Mouse (Mus musculus) embryo, embryonic 10 days (tissue): ENCODE measurements around the gene Hjurp.

Experiments
- DNase-seq: peaks from one replicate; pipeline ENCODE4 v3.0.0-alpha.2; 2015; ENCODE audit warnings: low spot score

Hjurp gene

DNA sequence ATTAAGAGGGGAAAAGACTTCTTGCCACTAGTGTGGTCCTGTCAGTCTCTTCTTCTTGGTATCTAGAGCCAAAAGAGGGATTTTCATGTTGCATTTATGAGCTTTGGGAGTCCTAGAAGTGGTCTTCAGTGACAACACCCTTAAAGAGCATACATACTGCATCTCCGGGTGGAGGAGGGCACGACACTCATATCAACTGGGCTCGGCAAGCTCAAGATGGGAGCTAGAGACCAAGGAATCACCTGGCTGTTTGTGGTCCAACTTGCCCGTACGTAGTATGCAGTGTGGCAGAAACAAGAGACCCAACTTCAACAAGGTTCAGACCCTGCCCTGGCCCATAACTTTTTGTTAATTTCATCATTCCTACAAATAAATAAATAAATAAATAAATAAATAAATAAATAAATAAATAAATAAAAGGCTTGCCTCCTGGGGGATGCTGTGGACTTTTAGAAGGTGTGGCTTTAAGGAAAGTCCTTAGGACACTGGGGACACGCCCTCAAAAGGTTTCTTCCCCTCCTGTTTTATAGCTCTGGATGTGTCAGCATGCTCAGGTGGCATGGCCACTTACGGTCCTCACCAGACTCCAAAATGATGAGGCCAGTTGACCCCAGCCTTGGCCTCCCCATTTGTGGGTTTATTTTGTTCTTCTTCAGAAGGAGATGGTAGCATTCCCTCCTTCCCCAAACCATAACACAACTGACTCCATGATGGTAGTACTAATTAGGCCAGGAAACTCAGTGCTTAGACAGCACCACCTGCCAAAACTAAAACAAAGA lies 20.2 kb upstream of the Hjurp start:
- DNase-seq: peak; percentile 3

DNA sequence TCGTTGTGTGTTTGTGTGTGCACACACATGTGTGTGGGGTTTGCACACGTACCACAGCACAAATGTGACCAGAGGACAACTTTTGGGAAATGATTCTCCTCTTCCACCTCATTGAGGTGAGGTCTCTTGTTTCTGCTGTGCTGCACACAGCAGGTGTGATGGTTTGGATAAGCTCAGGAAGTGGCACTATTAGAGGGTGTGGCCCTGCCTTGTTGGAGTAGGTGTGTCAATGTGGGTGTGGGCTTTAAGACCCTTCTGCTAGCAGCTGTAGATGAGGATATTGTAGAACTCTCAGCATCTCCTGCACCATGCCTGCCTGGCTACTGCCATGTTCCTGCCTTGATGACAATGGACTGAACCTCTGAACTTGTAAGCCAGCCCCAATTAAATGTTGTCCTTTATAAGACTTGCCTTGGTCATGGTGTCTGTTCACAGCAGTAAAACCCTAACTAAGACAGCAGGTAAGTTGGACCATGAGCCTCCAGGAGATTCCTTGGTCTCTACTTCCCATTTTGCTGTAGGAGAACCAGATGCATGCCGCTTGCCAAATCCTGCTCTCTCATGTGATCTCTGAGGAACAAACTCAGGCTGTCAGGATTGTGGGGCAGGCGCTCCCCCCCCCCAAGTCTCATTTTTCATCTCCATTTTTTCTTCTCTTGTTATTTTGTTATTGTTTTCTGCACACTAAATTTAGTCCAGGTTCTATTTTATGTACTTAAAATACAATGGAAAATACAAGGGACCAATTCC lies 18.9 kb upstream of the Hjurp start:
- DNase-seq: peak; percentile 25

DNA sequence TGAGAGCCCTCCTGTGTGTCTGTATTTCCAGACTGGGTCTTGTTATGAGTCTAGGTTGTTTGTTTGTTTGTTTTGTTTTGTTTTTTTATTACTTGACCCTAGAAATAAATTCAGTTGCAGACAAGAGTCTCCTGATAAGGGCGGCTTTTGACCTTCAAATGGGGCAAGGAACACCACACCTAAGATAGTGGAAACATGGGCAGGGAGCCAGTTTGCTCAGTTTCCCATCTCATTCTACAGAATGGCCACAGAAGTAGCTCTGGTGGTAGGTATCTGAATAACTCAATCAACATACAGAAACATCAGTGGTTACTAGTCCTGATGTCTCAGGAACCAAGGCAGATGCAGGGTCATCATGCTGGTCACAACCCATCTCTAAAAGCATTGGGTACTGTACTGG lies 17.2 kb upstream of the Hjurp start:
- peak; percentile 3 for DNase-seq

DNA sequence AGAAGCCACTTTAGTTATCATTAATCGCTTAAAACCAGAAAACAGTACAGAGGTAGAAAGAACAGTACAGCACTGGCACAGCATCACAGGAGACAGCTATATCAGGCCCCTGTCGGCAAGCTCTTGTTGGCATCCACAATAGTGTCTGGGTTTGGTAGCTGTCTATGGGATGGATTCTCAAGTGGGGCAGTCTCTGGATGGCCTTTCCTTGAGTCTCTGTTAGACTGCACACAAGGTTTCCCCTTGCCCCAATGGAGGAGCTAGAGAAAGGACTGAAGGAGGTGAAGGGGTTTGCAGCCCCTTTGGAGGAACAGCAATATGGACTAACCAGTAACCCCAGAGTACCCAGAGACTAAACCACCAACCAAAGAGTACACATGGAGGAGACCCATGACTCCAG lies 14.6 kb upstream of the Hjurp start:
- DNase-seq: no peak

GRCm38 (mm10) chr1:88291409-88292005 lies 14.1 kb upstream of the Hjurp start:
- peak; percentile 3 for DNase-seq

DNA sequence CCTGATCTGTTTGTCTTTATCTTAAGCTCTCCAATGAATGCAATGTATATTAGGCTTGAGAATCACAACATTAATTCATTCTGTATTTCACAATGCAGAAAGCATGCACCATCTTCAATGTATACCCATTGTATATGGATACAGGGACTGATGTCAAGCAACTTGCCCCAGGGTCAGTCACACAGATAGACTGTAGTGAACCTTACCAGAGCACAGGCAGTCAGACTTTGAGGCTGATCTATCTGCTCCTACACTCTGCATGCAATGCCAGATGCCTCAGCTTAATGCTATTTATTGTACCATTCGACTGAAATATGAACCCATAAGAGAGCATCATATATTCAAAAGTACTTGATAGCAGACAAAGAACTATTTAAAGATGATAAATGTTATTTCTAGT lies 13.1 kb upstream of the Hjurp start:
- DNase-seq: no peak

- peak; percentile 76 for DNase-seq
Measured at GRCm38 (mm10) chr1:88289917-88290316, 12.5 kb upstream of the Hjurp start.

DNA sequence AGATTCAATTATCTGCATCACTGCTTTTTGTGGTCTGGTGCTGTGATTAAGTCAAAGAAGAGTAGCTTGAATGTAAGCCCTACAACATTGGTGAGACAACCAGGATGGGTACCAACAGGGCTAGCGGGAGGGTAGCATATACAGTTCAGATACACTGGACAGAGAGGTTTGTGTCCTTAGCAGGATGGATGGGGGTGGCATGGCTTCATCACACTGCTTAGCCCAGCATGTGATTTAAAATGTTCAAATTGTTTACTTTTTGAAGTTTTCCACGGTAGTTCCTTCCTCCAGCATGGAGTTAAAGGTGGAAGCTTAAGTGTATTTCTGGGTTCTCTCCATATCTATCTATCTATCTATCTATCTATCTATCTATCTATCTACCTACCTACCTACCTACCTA lies 11.7 kb upstream of the Hjurp start:
- DNase-seq: no peak

- DNase-seq: no peak
Measured at GRCm38 (mm10) chr1:88288789-88289127, 11.3 kb upstream of the Hjurp start.

GRCm38 (mm10) chr1:88288056-88288788 lies 10.8 kb upstream of the Hjurp start:
- no peak for DNase-seq

GRCm38 (mm10) chr1:88287697-88287980 lies 10.2 kb upstream of the Hjurp start:
- DNase-seq: peak; percentile 78

- DNase-seq: no peak
Measured at GRCm38 (mm10) chr1:88286887-88287696, 9.7 kb upstream of the Hjurp start.

- no peak for DNase-seq
Measured at GRCm38 (mm10) chr1:88286136-88286845, 8.9 kb upstream of the Hjurp start.

DNA sequence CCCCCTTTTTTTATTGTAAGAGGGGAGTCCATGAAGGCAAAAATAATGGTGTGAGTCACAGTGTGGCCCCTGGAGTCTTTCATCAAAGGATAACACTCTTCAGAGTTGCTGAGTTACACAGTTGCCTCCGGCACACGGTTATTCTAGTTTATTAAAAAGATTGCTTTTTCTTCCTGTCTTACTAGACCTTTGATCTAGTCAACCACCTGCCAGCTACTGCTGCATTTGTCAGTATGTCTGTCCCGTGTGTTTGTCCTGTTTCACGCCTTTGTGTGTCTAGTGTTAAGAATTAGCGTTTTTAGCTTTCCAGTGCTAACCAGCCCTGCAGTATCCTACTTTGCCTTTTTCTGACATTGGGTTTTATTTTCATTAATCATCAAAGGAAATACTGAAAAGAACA lies 8.2 kb upstream of the Hjurp start:
- DNase-seq: no peak

DNA sequence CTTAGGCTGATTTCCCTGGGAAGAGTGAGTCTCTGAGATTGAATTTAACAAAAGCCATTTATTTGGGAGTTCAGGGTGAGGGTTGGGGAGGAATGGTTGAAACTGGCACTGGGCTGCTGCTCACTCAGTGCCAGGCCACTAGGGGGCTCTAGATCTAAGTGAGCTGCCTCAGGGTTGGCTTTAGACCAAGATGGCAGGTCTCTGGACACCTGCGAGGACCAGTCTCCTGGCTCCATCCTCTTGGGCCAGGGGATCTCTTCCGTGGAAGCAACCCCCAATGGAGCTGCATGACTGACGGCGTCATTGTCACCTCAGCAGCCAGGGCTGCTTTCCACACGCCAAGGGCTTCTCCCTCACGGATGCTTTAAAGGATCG lies 7.5 kb upstream of the Hjurp start:
- no peak for DNase-seq

DNA sequence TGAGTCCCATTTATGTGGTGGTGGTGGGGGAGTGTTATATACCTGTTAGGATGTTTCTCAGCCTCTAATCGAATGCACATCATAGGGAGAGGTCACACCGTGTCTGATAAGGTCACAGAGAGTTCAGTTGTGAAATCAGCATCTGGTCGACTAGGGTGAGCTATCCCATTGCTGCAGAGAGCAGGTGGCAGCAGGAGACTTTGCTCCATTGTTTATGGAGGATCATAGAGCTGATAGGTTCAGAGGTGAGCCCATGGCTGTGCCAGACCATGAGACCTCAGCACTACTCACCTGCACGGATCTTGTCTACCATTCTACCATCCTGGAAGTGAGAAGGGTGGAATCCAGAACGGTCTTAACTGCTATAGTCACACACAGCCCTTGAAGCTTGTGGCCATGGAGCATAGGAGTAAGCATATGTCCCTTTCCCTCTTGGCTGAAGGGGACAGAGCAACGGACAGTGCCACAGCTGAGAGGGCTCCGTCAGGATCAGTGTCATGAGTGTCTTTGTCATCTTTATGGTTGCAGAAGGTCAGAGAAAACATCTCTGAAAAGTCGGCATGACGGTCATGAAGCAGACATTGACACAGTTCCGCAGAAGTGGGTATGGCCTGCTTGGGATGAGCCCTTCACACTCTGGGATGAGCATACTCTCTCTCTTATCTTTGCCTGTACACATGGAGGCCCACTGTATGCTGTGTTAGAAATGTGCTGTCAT lies 7.0 kb upstream of the Hjurp start:
- no peak for DNase-seq

DNA sequence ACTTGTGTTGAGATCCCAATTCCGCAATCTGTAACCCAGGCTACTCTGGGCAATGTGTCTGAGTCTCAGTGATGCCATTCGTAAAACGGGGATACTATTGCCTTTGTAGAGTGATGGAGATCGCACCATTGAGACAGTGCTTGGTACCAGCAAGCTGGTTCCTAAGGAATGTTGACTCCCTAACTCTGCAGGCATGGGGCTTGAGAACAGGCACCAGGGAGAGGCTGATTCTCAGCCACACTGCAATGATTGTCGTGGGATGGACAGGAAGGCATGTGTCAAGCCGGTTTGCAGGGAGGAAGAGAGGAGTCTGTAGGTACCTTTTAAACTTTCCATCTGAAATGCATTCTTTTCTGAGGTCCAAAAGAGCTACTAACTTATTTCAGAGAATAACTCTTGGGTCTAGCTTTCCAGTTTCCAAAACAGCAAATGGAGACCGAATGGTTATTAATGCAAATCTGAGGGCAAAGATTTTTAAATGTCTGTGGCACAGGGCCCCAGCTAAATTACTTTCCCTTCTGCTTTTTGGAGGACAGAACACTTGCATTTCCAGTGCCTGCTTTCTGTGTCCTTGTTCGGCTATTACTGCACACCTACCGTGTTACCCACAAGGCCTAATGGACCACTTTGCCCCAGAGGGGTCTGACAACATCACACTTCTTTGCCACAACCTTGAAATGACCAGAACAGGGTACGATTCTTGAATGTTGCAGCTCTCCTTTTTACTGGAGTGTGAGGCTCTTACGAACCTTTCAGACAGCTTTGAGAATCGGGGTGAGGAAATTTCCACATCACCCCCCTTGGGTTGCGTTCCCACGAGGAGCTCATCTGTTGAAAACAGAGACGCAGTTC lies 6.2 kb upstream of the Hjurp start:
- no peak for DNase-seq

DNA sequence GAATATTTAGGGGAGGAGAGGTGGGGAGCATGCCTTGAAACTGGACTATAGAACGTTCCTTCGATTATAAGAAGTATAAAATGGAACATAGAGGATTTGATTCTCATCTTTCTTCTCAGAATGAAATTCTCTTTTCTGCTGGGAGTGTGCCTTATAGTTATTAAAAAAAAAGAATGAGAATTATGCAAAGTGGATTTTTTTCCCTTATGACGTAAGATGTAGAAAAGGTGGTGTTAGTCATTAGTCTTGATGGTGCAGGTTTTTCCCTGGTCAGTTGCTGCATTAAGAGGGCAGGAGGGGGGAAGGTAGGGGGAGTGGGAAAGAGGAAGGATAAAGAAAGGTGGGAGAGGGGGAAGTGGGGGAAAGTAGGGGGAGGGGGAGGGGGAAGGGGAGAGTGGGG lies 4.9 kb upstream of the Hjurp start:
- DNase-seq: no peak

DNA sequence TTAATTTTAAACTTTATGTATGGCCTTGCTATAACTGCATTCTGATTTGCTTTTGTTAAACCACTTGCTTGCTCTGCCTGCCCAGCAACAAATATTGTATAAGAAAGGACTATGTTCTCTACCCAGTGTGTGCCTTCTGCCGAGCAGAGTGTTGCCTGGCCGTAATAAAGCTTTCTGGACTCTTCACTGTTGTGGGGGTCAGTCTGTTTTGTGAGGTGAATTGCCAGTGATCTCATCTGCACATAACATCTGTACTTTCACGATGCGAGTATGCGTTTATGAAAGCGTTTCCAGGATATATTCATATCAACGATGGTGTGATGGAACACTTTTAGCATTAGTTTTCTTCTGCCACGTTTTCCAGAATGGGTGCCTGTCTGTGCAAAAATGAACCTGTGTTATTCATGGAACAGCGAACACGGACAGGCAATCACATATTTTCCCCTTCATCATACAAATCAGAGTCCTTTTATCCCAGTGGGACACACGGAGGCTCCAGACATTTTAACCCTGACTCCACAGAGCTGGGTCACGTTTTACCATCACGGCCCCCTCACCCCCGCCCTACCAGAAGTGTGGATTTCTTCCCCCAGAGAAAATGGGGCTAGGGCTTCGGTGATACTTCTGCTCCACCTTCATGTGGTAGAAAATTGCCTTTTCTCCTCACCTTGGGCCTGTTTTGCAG lies 2.7 kb upstream of the Hjurp start:
- DNase-seq: no peak
